Mouse (Mus musculus): Measurements from ENCODE around the gene B230307C23Rik.

DNA sequence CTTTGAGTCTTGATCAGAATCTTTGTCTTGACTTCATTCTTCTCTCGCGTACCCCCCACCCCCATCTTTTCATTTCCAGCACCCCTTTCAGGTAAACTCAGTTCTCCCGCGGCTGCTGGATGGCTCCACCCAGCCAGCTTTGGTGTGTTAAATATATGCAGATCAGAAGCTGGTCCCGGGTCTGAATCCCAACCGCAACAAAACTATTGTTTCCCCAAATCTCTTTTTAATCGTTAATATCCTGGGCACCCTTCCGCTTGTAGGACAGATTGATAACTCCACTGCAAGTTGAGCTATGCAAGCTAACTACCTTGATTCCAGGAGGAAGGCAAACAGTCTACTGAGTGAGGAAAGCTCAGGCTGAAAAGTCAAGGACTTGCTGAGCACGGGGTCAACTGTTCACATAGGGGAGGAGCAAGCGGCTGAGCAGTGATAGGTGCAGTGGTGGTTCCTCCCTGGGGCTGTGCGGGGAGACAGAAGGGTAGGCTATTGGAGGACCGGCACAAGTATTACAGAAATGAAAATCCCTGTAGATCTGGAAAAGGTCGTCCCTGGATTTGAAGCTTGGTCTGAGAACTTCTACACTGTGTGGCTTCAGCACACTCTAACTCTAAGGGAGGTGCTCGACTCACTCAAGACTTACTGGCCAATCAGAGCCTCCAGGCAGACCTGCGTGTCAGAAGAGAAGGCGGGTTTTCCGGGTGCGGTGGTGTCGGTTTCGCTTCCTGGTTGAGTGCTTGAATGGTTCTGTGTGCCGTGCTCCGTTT, at the start of gene B230307C23Rik:
- TF ChIP-seq CTCF (IDR thresholded peaks at IDR 0.05; ENCODE audit: borderline replicate concordance, insufficient read depth, low read length) (no peak), POLR2A (IDR thresholded peaks at IDR 0.05; ENCODE audit: low read depth, low read length) (peak; percentile 74)

Data from embryonic fibroblast, embryonic 13.5 days (primary cell).